Mouse (Mus musculus): ENCODE data around the gene Map1b.

DNA sequence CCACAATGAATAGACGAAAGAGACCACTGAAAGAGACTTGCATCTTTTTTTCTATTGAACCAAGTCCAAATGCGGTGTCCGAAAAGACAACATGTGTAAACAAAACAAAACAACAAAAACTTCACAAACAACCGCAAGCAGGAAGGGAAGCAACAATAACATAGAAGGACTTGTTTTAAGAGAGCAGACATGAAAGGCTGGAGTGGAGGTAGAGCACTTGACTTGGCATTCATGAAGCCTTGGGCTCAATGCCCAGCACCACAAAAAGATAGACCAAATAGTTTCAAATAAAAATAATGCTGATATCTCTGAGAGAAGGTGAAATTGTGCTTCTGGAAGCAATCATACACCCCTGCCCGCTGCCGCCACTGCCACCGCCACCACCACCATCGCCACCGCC is 30.5 kb downstream of the Map1b start:
- TF ChIP-seq CTCF (IDR thresholded peaks at IDR 0.05; ENCODE audit: control insufficient read depth, insufficient read depth, low read length) (no peak), POLR2A (IDR thresholded peaks at IDR 0.05; ENCODE audit: borderline replicate concordance, control insufficient read depth, low read depth, low read length) (no peak)
